Comparison of ENCODE assay signal across 17 mouse cellular contexts in the genomic region with DNA sequence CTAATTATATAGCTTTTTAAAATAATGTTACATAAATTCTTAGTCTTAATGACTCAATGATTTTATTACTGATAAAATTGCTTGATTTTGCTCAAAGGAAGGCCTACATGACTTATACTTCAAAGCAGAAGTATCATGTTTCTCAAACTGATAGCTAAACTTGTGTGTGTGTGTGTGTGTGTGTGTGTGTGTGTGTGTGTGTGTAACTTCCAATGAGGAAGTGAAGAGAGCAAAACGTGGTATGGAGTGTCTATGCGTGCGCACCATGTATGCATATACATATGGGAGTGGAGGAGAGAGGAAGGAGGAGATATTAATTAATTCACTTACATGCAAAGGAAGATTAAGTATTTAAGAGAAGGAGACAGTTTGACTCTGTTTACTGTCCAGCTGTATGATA.
"Had no signal": no experiment of that assay in that cellular context is flagged by ENCODE, and none has a peak within 500 bp of the region (broad histone marks: within the 10 kb centered on the region; RNA-seq: fewer than 3 reads in every experiment).

No protein-coding gene starts in this region.

- H3K9me3 ChIP-seq: neural tube, embryonic 12.5 days; neural tube, embryonic 13.5 days; neural tube, embryonic 15.5 days; stomach, embryonic 15.5 days had no signal

- H3K27ac ChIP-seq: neural tube, embryonic 12.5 days; neural tube, embryonic 13.5 days; neural tube, embryonic 15.5 days; stomach, embryonic 15.5 days; stomach, postnatal 0 days had no signal

- H3K9ac ChIP-seq: neural tube, embryonic 12.5 days; neural tube, embryonic 13.5 days; neural tube, embryonic 15.5 days; stomach, embryonic 15.5 days had no signal

- DNase-seq: retina, postnatal 1 day; right cerebral cortex, adult 18-20 months; right cerebral cortex, postnatal 14 days; right cerebral cortex, postnatal 25 days; right cerebral cortex, postnatal 4 days; spleen, adult 18-20 months; thymus, adult 18-20 months; thymus, adult 2 months; thymus, postnatal 14 days; thymus, postnatal 25 days; thymus, postnatal 36 days; thymus, postnatal 4 days had no signal

- H3K4me1 ChIP-seq: neural tube, embryonic 12.5 days; neural tube, embryonic 13.5 days; neural tube, embryonic 15.5 days; stomach, embryonic 15.5 days had no signal

- H3K4me3 ChIP-seq: neural tube, embryonic 12.5 days; neural tube, embryonic 13.5 days; neural tube, embryonic 15.5 days; stomach, embryonic 15.5 days had no signal

- H3K36me3 ChIP-seq: neural tube, embryonic 12.5 days; neural tube, embryonic 13.5 days; neural tube, embryonic 15.5 days; stomach, embryonic 15.5 days had no signal

- H3K27me3 ChIP-seq: neural tube, embryonic 12.5 days; neural tube, embryonic 13.5 days; neural tube, embryonic 15.5 days; stomach, embryonic 15.5 days had no signal
